Mouse (Mus musculus) heart, embryonic 14.5 days (tissue): ENCODE measurements around the gene Sdk1. TPM values are rescaled to one million over a fixed set of nuclear protein-coding genes. Genes with fewer than 3 reads are reported as not detected.

Experiments used
- ATAC-seq: fragments of 200-750 bp; cut with Nextera tagmentation; 2 replicates; pipeline ENCODE4 v1.8.0; 2017; ENCODE audit warnings: low read depth, moderate TSS enrichment; ENCODE audit not compliant: insufficient number of reproducible peaks, insufficient read depth, low FRiP score
- H3K27ac ChIP-seq, 2 experiments: fragments of 200-500 bp in 1 of 2; fragments of 300-500 bp in 1 of 2; sonication (generic) in 1 of 2; replicated peaks in 1 of 2; 2 replicates each; pipeline ENCODE4 v1.5.1; 2012 to 2014; ENCODE audit warnings: low read depth in 2 of 2, low read length in 2 of 2, control low read depth in 1 of 2, mild to moderate bottlenecking in 1 of 2, mixed read lengths in 1 of 2; ENCODE audit not compliant: control insufficient read depth in 1 of 2, insufficient read depth in 1 of 2
- H3K27me3 ChIP-seq: fragments of 300-500 bp; sonication (generic); 2 replicates; pipeline ENCODE4 v1.6.1; 2014; ENCODE audit warnings: mild to moderate bottlenecking, low read length, control low read depth; ENCODE audit not compliant: control insufficient read depth, insufficient read depth
- H3K36me3 ChIP-seq: fragments of 300-500 bp; sonication (generic); 2 replicates; pipeline ENCODE4 v1.6.1; 2014; ENCODE audit warnings: mild to moderate bottlenecking, control low read depth, low read length, mixed read lengths; ENCODE audit not compliant: control insufficient read depth, insufficient read depth
- H3K4me1 ChIP-seq, 2 experiments: fragments of 200-500 bp in 1 of 2; fragments of 300-500 bp in 1 of 2; sonication (generic) in 1 of 2; 2 replicates each; pipeline ENCODE4 v1.6.1; 2012 to 2014; ENCODE audit warnings: low read length in 2 of 2, control low read depth in 1 of 2, mixed read lengths in 1 of 2; ENCODE audit not compliant: control insufficient read depth in 2 of 2, insufficient read depth in 2 of 2
- H3K4me2 ChIP-seq: fragments of 300-500 bp; sonication (generic); 2 replicates; pipeline ENCODE4 v1.6.1; 2014; ENCODE audit warnings: mild to moderate bottlenecking, low read length
- H3K4me3 ChIP-seq, 2 experiments: fragments of 200-500 bp in 1 of 2; fragments of 300-500 bp in 1 of 2; sonication (generic) in 1 of 2; 2 replicates each; pipeline ENCODE4 v1.5.1; 2012 to 2014; ENCODE audit warnings: low read length in 2 of 2, mild to moderate bottlenecking in 2 of 2, control low read depth in 1 of 2, low read depth in 1 of 2, moderate library complexity in 1 of 2; ENCODE audit not compliant: control insufficient read depth in 1 of 2, insufficient read depth in 1 of 2
- H3K9ac ChIP-seq: fragments of 300-500 bp; sonication (generic); 2 replicates; pipeline ENCODE4 v1.6.1; 2014; ENCODE audit warnings: mild to moderate bottlenecking, low read length
- H3K9me3 ChIP-seq: fragments of 300-500 bp; sonication (generic); 2 replicates; pipeline ENCODE4 v1.6.1; 2016; ENCODE audit warnings: low read length, control low read depth; ENCODE audit not compliant: control insufficient read depth
- WGBS: fragments of 180-500 bp; shearing (Covaris S2); extraction: QIAGEN DNeasy Blood & Tissue Kit; methylation state at CpG from one replicate; pipeline ENCODE4 v1.1.7; 2014; 5-methylcytosine and 5-hydroxymethylcytosine counted together
- polyA plus RNA-seq: library from polyadenylated mRNA; unstranded; fragments of >200 nt; fragmentation: Nextera tagmentation; extraction: Ambion mirVana; gene quantifications from 2 replicates; pipeline ENCODE4 v1.2.1, GENCODE M21; 2014

Sdk1 gene
- polyA plus RNA-seq, 1 experiment from 2014 or later = 2.5 TPM

- H3K36me3 ChIP-seq = no peaks in the 10 kb centered on the region
- no peak for ATAC-seq
- H3K9me3 ChIP-seq = no peaks in the 10 kb centered on the region
- H3K4me2 ChIP-seq = no peak overlapping the region
- 83% methylated on average over 17 of the region's 17 CpGs for WGBS
- no peak overlapping the region for H3K9ac ChIP-seq
- H3K4me3 ChIP-seq = no peak overlapping the region
- no peak overlapping the region for H3K27ac ChIP-seq
- no peaks in the 10 kb centered on the region for H3K27me3 ChIP-seq
- H3K4me1 ChIP-seq = no peaks in the 10 kb centered on the region
Measured at GRCm38 (mm10) chr5:142156868-142157852, 915.9 kb downstream of the Sdk1 start.

GRCm38 (mm10) chr5:142163483-142163882, 922.2 kb downstream of the Sdk1 start:
- Histone ChIP-seq H3K4me1 (no peaks in the 10 kb centered on the region), H3K4me2 (no peak overlapping the region), H3K9me3 (no peaks in the 10 kb centered on the region; the same call in 1 of the 2 replicates), H3K4me3 (no peak overlapping the region), H3K27ac (no peak overlapping the region), H3K36me3 (no peaks in the 10 kb centered on the region), H3K27me3 (no peaks in the 10 kb centered on the region), H3K9ac (no peak overlapping the region)
- ATAC-seq = no peak
- WGBS = 92% methylated on average over 4 of the region's 4 CpGs

GRCm38 (mm10) chr5:142173636-142174035, 932.3 kb downstream of the Sdk1 start:
- peaks cover 3% of the 10 kb centered on the region; the same call in 1 of the 2 replicates for H3K36me3 ChIP-seq
- no peaks in the 10 kb centered on the region for H3K27me3 ChIP-seq
- 84% methylated on average over 4 of the region's 4 CpGs for WGBS
- no peak overlapping the region for H3K27ac ChIP-seq
- no peak overlapping the region for H3K9ac ChIP-seq
- H3K9me3 ChIP-seq = no peaks in the 10 kb centered on the region
- H3K4me3 ChIP-seq = no peak overlapping the region
- no peak overlapping the region for H3K4me2 ChIP-seq
- H3K4me1 ChIP-seq = no peaks in the 10 kb centered on the region
- ATAC-seq = no peak

GRCm38 (mm10) chr5:142178164-142178563, 936.9 kb downstream of the Sdk1 start:
- Histone ChIP-seq H3K27me3 (no peaks in the 10 kb centered on the region), H3K36me3 (peaks cover 3% of the 10 kb centered on the region; the same call in 1 of the 2 replicates), H3K27ac (no peak overlapping the region), H3K4me2 (no peak overlapping the region), H3K4me3 (no peak overlapping the region), H3K9ac (no peak overlapping the region), H3K9me3 (no peaks in the 10 kb centered on the region), H3K4me1 (no peaks in the 10 kb centered on the region)
- WGBS = 86% methylated on average over 8 of the region's 8 CpGs
- no peak for ATAC-seq

- no peak for ATAC-seq
- WGBS = 57% methylated on average over 11 of the region's 11 CpGs
- no peaks in the 10 kb centered on the region for H3K27me3 ChIP-seq
- no peaks in the 10 kb centered on the region for H3K9me3 ChIP-seq
- H3K4me1 ChIP-seq = no peaks in the 10 kb centered on the region
- H3K4me3 ChIP-seq = no peak overlapping the region
- no peak overlapping the region for H3K4me2 ChIP-seq
- peaks cover 3% of the 10 kb centered on the region; the same call in 1 of the 2 replicates for H3K36me3 ChIP-seq
- no peak overlapping the region for H3K9ac ChIP-seq
- no peak overlapping the region for H3K27ac ChIP-seq
Measured at GRCm38 (mm10) chr5:142179304-142179703, 938.0 kb downstream of the Sdk1 start.

GRCm38 (mm10) chr5:142181862-142182261, 940.6 kb downstream of the Sdk1 start:
- Histone ChIP-seq H3K4me3 (no peak overlapping the region), H3K36me3 (0 out of 2 replicates have a peak, but pooled peaks cover 4% of the 10 kb centered on the region), H3K27me3 (no peaks in the 10 kb centered on the region), H3K4me1 (no peaks in the 10 kb centered on the region), H3K4me2 (no peak overlapping the region), H3K9ac (no peak overlapping the region), H3K27ac (no peak overlapping the region), H3K9me3 (no peaks in the 10 kb centered on the region)
- ATAC-seq = no peak
- WGBS = 72% methylated on average over 14 of the region's 14 CpGs

- Histone ChIP-seq H3K9me3 (no peaks in the 10 kb centered on the region), H3K4me1 (no peaks in the 10 kb centered on the region), H3K4me2 (no peak overlapping the region), H3K36me3 (0 out of 2 replicates have a peak, but pooled peaks cover 4% of the 10 kb centered on the region), H3K4me3 (no peak overlapping the region), H3K27me3 (no peaks in the 10 kb centered on the region), H3K9ac (no peak overlapping the region), H3K27ac (no peak overlapping the region)
- no peak for ATAC-seq
- 70% methylated on average over 5 of the region's 5 CpGs for WGBS
Measured at GRCm38 (mm10) chr5:142188765-142189164, 947.5 kb downstream of the Sdk1 start.
